Mouse (Mus musculus): ENCODE measurements at regions not wholly inside any gene's neighbourhood (a gene's known extent, or its start where the extent isn't known, plus 50 kb on each side); places are given as distances from the start of the nearest gene placed in this dataset.

DNA sequence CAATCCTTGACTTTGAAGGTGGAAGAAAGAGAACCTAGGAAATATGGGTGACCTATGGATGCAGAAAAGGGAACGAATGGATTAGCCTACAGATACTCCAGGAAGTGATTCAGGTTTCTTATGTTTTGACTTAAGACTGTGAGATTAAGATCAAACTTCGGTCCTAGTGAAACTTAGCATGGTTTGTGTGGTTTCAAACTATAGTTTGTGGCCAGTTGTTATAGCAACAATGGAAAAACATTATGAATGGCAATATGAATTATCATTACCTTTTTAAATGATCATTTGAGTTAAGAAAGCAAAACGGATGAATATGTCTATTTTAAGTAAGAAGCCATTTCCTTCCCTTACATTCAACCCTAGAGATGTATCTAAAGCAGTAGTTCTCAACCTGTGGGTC is 305.3 kb upstream of the Nrip1 start:
- TF ChIP-seq CHD2 (IDR thresholded peaks at IDR 0.05; ENCODE audit: low read depth, low read length) = no peak
- TF ChIP-seq HCFC1 (IDR thresholded peaks at IDR 0.05; ENCODE audit: borderline replicate concordance, insufficient read depth, low read length) = no peak
- no peak for TF ChIP-seq MAFK (IDR thresholded peaks at IDR 0.05; ENCODE audit: insufficient read depth, low read depth, low read length)
- TF ChIP-seq ZNF384 (IDR thresholded peaks at IDR 0.05; ENCODE audit: low read depth, low read length) = no peak

All from ES-E14 (cell line).